Mouse (Mus musculus) liver, embryonic 16.5 days (tissue): ENCODE measurements around the gene Clip2. TPM values are rescaled to one million over a fixed set of nuclear protein-coding genes. Genes with fewer than 3 reads are reported as not detected.
"Not testable (repeated sequence)": the region's sequence is repeated elsewhere in the genome, so short reads cannot be mapped to it uniquely, and the experiment has no call there.

Experiments
- ATAC-seq: fragments of 200-750 bp; cut with Nextera tagmentation; 2 replicates; pipeline ENCODE4 v1.8.0; 2017; ENCODE audit warnings: low read depth, mild to moderate bottlenecking, moderate number of reproducible peaks, moderate library complexity
- H3K27ac ChIP-seq: fragments of 300-500 bp; sonication (generic); 2 replicates; pipeline ENCODE4 v1.5.1; 2014; ENCODE audit warnings: mild to moderate bottlenecking, low read length
- H3K27me3 ChIP-seq: fragments of 300-500 bp; sonication (generic); 2 replicates; pipeline ENCODE4 v1.6.1; 2014; ENCODE audit warnings: low read depth, low read length, mixed read lengths; ENCODE audit not compliant: control insufficient read depth, insufficient read depth
- H3K36me3 ChIP-seq: fragments of 300-500 bp; sonication (generic); 2 replicates; pipeline ENCODE4 v1.6.1; 2014; ENCODE audit warnings: mild to moderate bottlenecking; ENCODE audit not compliant: control insufficient read depth, insufficient read depth
- H3K4me1 ChIP-seq: fragments of 300-500 bp; sonication (generic); 2 replicates; pipeline ENCODE4 v1.6.1; 2014; ENCODE audit warnings: low read depth, low read length, mixed read lengths; ENCODE audit not compliant: control insufficient read depth
- H3K4me2 ChIP-seq: fragments of 300-500 bp; sonication (generic); 2 replicates; pipeline ENCODE4 v1.6.1; 2014; ENCODE audit warnings: low read depth, low read length, mixed read lengths
- H3K4me3 ChIP-seq: fragments of 300-500 bp; sonication (generic); 2 replicates; pipeline ENCODE4 v1.5.1; 2014; ENCODE audit warnings: low read depth, mild to moderate bottlenecking, low read length
- H3K9ac ChIP-seq: fragments of 300-500 bp; sonication (generic); 2 replicates; pipeline ENCODE4 v1.6.1; 2014; ENCODE audit warnings: low read depth, low read length
- H3K9me3 ChIP-seq: fragments of 300-500 bp; sonication (generic); replicated peaks from 2 replicates; pipeline ENCODE4 v1.6.1; 2016; ENCODE audit warnings: low read length; ENCODE audit not compliant: control insufficient read depth
- WGBS: fragments of 180-500 bp; shearing (Covaris S2); extraction: QIAGEN DNeasy Blood & Tissue Kit; methylation state at CpG from one replicate; pipeline ENCODE4 v1.1.7; 2014; ENCODE audit not compliant: insufficient replicate concordance; 5-methylcytosine and 5-hydroxymethylcytosine counted together
- polyA plus RNA-seq: library from polyadenylated mRNA; unstranded; fragments of >200 nt; fragmentation: Nextera tagmentation; extraction: Ambion mirVana; gene quantifications from 2 replicates; pipeline ENCODE4 v1.2.1, GENCODE M21; 2015

Clip2 gene
- polyA plus RNA-seq, 1 experiment from 2014 or later = 0.48 TPM

DNA sequence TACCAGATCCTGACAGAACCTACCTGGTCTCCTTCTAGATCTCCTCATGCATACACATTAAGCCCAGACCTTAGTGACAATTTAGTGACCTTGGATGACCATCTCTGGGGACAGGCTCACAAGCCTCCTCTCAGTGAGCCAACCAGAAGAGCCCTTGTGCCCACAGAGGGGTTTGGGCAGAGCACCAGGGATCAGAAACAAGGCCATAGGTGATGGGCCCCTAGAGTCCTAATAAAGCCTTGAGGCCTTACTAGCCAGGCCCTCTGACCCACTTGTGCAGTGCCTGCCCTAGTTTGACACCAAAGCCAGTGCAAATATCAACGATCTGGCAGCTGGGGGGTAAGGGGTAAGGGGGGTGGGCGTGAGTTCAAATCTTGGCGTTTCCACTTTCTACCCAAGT is 93.8 kb downstream of the Clip2 start:
- H3K9me3 ChIP-seq = no peaks in the 10 kb centered on the region
- no peaks in the 10 kb centered on the region for H3K36me3 ChIP-seq
- H3K4me2 ChIP-seq = no peak overlapping the region
- no peak overlapping the region for H3K9ac ChIP-seq
- 50% methylated on average over 3 of the region's 3 CpGs for WGBS
- no peak for ATAC-seq
- H3K4me3 ChIP-seq = no peak overlapping the region
- no peak overlapping the region for H3K27ac ChIP-seq
- no peaks in the 10 kb centered on the region for H3K27me3 ChIP-seq
- H3K4me1 ChIP-seq = peaks cover 19% of the 10 kb centered on the region

DNA sequence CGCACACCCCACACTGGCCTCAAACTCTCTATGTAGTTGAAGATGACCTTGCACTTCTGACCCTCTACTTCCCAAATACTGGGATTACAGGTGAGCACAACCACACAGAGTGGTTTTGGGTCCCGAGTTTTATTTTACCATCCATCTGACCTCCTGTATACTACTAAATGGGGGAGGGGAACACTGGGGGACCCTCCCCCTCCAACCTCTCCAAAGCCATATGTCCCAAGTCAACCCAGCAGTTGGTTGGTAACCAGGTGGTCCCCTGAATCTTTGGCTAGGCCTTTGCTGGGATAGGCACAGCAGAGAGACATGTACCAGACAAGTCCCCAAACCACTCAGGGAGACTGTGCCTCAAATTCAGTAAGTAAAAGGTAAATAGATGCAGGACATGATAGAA is 94.9 kb downstream of the Clip2 start:
- Histone ChIP-seq H3K9me3 (no peaks in the 10 kb centered on the region), H3K4me1 (peaks cover 19% of the 10 kb centered on the region), H3K27ac (no peak overlapping the region), H3K4me2 (no peak overlapping the region), H3K36me3 (no peaks in the 10 kb centered on the region), H3K4me3 (no peak overlapping the region), H3K27me3 (no peaks in the 10 kb centered on the region), H3K9ac (no peak overlapping the region)
- no peak for ATAC-seq
- WGBS = 64% methylated on average over 2 of the region's 2 CpGs

DNA sequence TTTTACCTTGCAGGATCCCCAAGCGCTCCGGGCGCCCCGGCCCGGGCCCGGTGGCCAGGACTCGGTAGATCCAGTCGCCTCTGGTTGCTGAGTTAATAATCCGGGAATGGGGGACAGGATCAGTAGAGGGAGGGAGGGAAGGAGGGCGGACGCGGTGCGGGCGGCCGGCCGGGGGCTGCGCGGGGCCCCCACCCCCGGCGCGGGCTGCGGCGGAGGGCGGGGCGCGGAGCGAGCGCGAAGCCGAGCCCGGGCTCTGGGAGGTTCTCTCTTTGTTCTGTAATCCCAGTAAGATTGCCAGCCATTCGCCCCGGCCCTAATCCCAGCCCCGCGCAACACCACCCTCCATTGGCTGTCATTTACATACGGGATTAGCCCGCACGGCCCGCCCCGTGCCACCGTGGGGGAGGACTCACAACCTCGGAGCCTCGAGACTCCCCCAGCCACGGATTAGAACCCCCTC is 95.7 kb downstream of the Clip2 start, which contains the start of gene Gtf2ird1:
TSS of gene Gtf2ird1 (minus strand) at position 214 of the 460 bp plus-strand sequence.
- H3K4me1 ChIP-seq = peaks cover 19% of the 10 kb centered on the region
- no peaks in the 10 kb centered on the region for H3K36me3 ChIP-seq
- no peaks in the 10 kb centered on the region for H3K27me3 ChIP-seq
- peak within 1 kb of the TSS; percentile 39; the same call in 1 of the 2 replicates for H3K27ac ChIP-seq
- peak within 1 kb of the TSS; percentile 70 for H3K4me3 ChIP-seq
- H3K9me3 ChIP-seq = no peaks in the 10 kb centered on the region
- peak within 1 kb of the TSS; percentile 66 for H3K9ac ChIP-seq
- ATAC-seq = peak; percentile 83
- peak within 1 kb of the TSS; percentile 85 for H3K4me2 ChIP-seq
- 2% methylated on average over 31 of the region's 44 CpGs for WGBS

DNA sequence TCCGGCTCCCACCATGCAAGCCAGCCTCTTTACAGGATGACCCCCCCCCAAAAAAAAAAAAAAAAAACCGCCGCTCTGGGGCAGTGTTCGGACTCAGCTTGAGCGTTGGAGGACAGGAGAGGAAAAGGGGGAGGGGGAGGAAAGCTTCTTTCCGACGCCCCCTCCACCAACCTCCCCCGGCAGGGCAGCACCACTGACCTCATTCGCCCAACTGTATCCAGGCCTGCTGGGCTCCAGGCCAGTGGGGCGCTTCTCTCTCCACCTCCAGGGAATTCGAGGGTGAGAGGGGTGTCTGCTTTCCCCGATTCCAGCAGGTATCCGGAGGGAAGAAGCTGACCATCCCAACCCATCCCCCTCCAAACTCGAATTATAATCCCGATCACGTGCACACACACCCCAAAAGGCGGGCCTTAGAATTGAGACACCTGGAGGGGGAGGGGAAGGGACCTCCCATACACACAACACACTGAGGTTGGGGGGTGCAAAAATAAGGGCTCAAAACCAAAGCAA is 96.3 kb downstream of the Clip2 start:
- Histone ChIP-seq H3K27ac (no peak overlapping the region), H3K9ac (peak overlapping the region; percentile 66), H3K4me1 (peaks cover 19% of the 10 kb centered on the region), H3K27me3 (no peaks in the 10 kb centered on the region), H3K9me3 (no peaks in the 10 kb centered on the region), H3K36me3 (no peaks in the 10 kb centered on the region), H3K4me3 (peak overlapping the region; percentile 70), H3K4me2 (peak overlapping the region; percentile 85)
- ATAC-seq = peak; percentile 63
- WGBS = under 1% methylated on average over 17 of the region's 17 CpGs

DNA sequence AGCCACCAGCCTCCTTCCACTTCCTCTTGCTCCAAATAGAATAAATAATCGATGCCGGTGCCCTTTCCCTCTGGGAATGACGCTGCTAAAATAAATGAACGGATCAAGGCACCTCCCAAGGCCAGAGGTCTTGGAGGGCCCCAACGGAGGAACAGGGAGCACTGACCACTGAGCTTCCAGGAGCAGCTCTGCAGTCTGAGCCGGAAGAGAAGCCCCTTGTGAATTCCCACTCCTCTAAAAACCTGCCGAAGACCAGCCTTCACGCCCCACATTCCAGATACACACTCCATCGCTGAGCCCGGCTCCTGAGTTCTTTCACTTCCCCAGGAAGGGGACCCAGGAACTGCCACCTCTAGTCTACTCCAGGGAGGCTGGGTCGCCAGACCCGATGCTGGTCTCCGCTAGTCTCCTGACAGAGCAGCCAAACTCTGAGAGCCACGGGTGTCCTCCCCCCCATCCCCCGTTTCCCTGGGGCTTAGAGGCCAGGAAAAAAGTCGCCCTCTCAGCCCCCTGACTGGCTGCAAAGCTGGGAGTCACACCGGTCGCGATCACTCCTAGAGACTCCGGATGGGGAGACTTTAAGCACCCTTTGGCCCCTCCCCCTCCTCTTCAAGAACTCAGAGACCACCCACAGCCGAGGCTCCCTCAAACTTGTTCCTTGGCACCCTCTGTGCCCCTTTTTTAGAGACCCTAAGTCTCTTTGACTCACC is 96.9 kb downstream of the Clip2 start:
- peaks cover 19% of the 10 kb centered on the region for H3K4me1 ChIP-seq
- H3K4me3 ChIP-seq = peak overlapping the region; percentile 70
- no peak for ATAC-seq
- WGBS = 2% methylated on average over 21 of the region's 21 CpGs
- no peaks in the 10 kb centered on the region for H3K9me3 ChIP-seq
- peak overlapping the region; percentile 29; the same call in 1 of the 2 replicates for H3K27ac ChIP-seq
- H3K27me3 ChIP-seq = no peaks in the 10 kb centered on the region
- no peaks in the 10 kb centered on the region for H3K36me3 ChIP-seq
- H3K4me2 ChIP-seq = peak overlapping the region; percentile 85
- peak overlapping the region; percentile 66 for H3K9ac ChIP-seq

DNA sequence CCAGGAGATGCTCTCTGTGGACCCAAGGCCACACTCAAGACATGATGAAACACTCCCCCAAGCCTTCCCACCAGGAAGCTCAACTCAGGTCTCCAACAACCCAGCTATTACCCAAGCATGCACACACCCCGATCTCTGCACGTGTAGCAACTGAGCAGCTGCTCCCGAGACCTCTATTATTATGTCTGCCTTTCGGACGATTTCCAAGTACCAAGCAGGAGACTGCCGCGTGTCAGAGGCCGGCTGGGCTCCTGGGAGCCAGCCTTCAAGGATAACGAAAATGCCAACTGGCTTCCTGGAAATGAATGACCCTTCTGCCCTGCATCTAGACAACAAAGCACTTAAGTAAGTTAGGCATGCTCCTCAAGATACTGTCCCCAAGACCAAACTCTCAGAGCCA is 97.8 kb downstream of the Clip2 start:
- no peak overlapping the region; the same call in 1 of the 2 replicates for H3K4me2 ChIP-seq
- no peaks in the 10 kb centered on the region for H3K36me3 ChIP-seq
- H3K27ac ChIP-seq = no peak overlapping the region
- H3K9ac ChIP-seq = no peak overlapping the region
- peaks cover 19% of the 10 kb centered on the region for H3K4me1 ChIP-seq
- H3K9me3 ChIP-seq = no peaks in the 10 kb centered on the region
- no peak for ATAC-seq
- 71% methylated on average over 9 of the region's 9 CpGs for WGBS
- no peaks in the 10 kb centered on the region for H3K27me3 ChIP-seq
- no peak overlapping the region for H3K4me3 ChIP-seq

GRCm38 (mm10) chr5:134453577-134453976 is 98.7 kb downstream of the Clip2 start:
- Histone ChIP-seq H3K27me3 (no peaks in the 10 kb centered on the region), H3K4me2 (no peak overlapping the region), H3K4me3 (no peak overlapping the region), H3K4me1 (peaks cover 19% of the 10 kb centered on the region), H3K36me3 (no peaks in the 10 kb centered on the region), H3K27ac (no peak overlapping the region), H3K9me3 (no peaks in the 10 kb centered on the region), H3K9ac (no peak overlapping the region)
- 45% methylated on average over 1 of the region's 1 CpGs for WGBS
- ATAC-seq = no peak

DNA sequence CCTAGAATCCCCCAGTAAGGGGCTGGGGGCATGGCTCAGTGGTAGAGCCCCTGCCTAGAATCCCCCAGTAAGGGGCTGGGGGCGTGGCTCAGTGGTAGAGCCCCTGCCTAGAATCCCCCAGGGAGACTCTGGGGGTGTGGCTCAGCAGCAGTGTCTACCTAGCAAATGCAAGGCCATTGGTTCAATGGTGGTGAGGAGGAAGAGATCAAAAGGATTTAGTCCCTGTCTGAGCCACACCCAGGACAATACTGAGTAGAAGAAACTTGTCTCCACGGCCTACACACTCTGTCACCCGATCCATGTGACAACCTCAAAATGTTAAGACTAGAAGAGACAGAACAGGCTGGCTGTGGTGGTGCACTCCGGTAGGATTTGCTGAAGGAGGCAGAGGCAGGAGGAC is 105.5 kb downstream of the Clip2 start:
- H3K4me2 ChIP-seq, H3K9me3 ChIP-seq, H3K4me3 ChIP-seq, H3K4me1 ChIP-seq, H3K27me3 ChIP-seq, ATAC-seq, H3K36me3 ChIP-seq, H3K9ac ChIP-seq, H3K27ac ChIP-seq: not testable (repeated sequence)
- WGBS = 72% methylated on average over 4 of the region's 4 CpGs

- H3K27me3 ChIP-seq = no peaks in the 10 kb centered on the region
- no peak overlapping the region for H3K27ac ChIP-seq
- H3K4me3 ChIP-seq = no peak overlapping the region
- WGBS = 56% methylated on average over 10 of the region's 10 CpGs
- ATAC-seq = no peak
- no peak overlapping the region for H3K9ac ChIP-seq
- peaks cover 4% of the 10 kb centered on the region; the same call in 1 of the 2 replicates for H3K4me1 ChIP-seq
- H3K36me3 ChIP-seq = 0 out of 2 replicates have a peak, but pooled peaks cover 2% of the 10 kb centered on the region
- H3K4me2 ChIP-seq = no peak overlapping the region
- peaks cover 2% of the 10 kb centered on the region; the same call in 1 of the 2 replicates for H3K9me3 ChIP-seq
Observed at GRCm38 (mm10) chr5:134445895-134446294, 106.3 kb downstream of the Clip2 start.
